Mouse (Mus musculus) midbrain, embryonic 14.5 days (tissue): ENCODE results near the gene Ankfy1. TPM values are rescaled to one million over a fixed set of nuclear protein-coding genes. Genes with fewer than 3 reads are reported as not detected.
A peak's percentile ranks its signal among the peaks of the same experiment; 100 is the strongest.
"Not testable (repeated sequence)": the region's sequence is repeated elsewhere in the genome, so short reads cannot be mapped to it uniquely, and the experiment has no call there.

Experiments used
- ATAC-seq: fragments of 200-750 bp; cut with Nextera tagmentation; 2 replicates; pipeline ENCODE4 v1.8.0; 2017; ENCODE audit warnings: moderate number of reproducible peaks, moderate library complexity; ENCODE audit not compliant: low FRiP score, low TSS enrichment
- DNase-seq: peaks from one replicate; pipeline ENCODE4 v3.0.0-alpha.2; 2015
- H3K27ac ChIP-seq: fragments of 300-500 bp; sonication (generic); replicated peaks from 2 replicates; pipeline ENCODE4 v1.5.1; 2014; ENCODE audit warnings: mild to moderate bottlenecking, low read depth, low read length, moderate library complexity
- H3K27me3 ChIP-seq: fragments of 300-500 bp; sonication (generic); 2 replicates; pipeline ENCODE4 v1.6.1; 2014; ENCODE audit warnings: low read length, control low read depth, mixed read lengths; ENCODE audit not compliant: control insufficient read depth, insufficient read depth
- H3K36me3 ChIP-seq: fragments of 300-500 bp; sonication (generic); 2 replicates; pipeline ENCODE4 v1.6.1; 2014; ENCODE audit warnings: low read length, control low read depth; ENCODE audit not compliant: control insufficient read depth, insufficient read depth
- H3K4me1 ChIP-seq: fragments of 300-500 bp; sonication (generic); 2 replicates; pipeline ENCODE4 v1.6.1; 2014; ENCODE audit warnings: mild to moderate bottlenecking, antibody characterized with exemption, low read length, control low read depth; ENCODE audit not compliant: control insufficient read depth, insufficient read depth
- H3K4me2 ChIP-seq: fragments of 300-500 bp; sonication (generic); 2 replicates; pipeline ENCODE4 v1.6.1; 2014; ENCODE audit warnings: mild to moderate bottlenecking, low read length, moderate library complexity
- H3K4me3 ChIP-seq: fragments of 300-500 bp; sonication (generic); replicated peaks from 2 replicates; pipeline ENCODE4 v1.5.1; 2014; ENCODE audit warnings: low read depth, low read length
- H3K9ac ChIP-seq: fragments of 300-500 bp; sonication (generic); replicated peaks from 2 replicates; pipeline ENCODE4 v1.6.1; 2014; ENCODE audit warnings: mild to moderate bottlenecking, low read length, moderate library complexity
- H3K9me3 ChIP-seq: fragments of 300-500 bp; sonication (generic); 2 replicates; pipeline ENCODE4 v1.6.1; 2016; ENCODE audit warnings: low read length, control low read depth, mixed read lengths; ENCODE audit not compliant: control insufficient read depth
- WGBS: fragments of 180-500 bp; shearing (Covaris S2); extraction: QIAGEN DNeasy Blood & Tissue Kit; methylation state at CpG from one replicate; pipeline ENCODE4 v1.1.7; 2014; 5-methylcytosine and 5-hydroxymethylcytosine counted together
- polyA plus RNA-seq: library from polyadenylated mRNA; unstranded; fragments of >200 nt; fragmentation: Nextera tagmentation; extraction: Ambion mirVana; gene quantifications from 2 replicates; pipeline ENCODE4 v1.2.1, GENCODE M21; 2014

Gene Ankfy1
- polyA plus RNA-seq, 1 experiment from 2014 or later, result 40.0 TPM

GRCm38 (mm10) chr11:72695025-72695424, 5.2 kb downstream of the Ankfy1 start:
- H3K9me3 ChIP-seq, result no peaks in the 10 kb centered on the region
- DNase-seq (no peak), ATAC-seq (no peak)
- H3K36me3 ChIP-seq, result no peaks in the 10 kb centered on the region
- no peak overlapping the region for H3K4me2 ChIP-seq
- 91% methylated on average over 3 of the region's 3 CpGs for WGBS
- no peak overlapping the region for H3K9ac ChIP-seq
- H3K27ac ChIP-seq, result no peak overlapping the region
- no peaks in the 10 kb centered on the region for H3K27me3 ChIP-seq
- H3K4me3 ChIP-seq, result no peak overlapping the region
- peaks cover 12% of the 10 kb centered on the region for H3K4me1 ChIP-seq

DNA sequence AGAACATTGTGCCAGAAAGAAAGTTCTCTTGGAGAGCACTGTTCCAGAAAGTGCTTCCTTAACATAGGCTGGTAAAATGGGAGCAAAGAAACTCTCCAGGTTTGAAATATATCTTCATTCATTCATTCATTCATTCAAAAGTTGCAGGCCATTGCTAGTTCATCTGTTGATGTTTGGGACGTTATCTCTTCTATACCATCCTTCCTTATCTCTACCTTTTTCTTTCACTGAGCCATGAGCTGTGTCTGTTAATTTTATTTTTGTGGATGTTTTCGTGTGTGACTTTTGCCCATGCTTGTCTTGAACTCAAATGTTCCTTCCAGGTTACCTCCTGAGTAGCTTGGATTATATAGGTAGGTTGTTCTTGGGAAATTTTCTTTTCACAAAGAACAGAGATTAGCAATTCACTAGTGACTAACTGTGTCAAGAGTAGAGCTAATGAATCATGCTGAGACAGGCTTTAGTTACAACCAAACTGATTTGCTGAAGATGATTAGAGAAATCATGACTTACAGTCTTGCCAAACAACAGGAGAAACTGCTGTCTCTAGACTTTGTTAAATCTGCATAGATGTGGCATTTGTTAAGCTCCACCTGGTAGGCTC, 6.7 kb downstream of the Ankfy1 start:
- ATAC-seq (no peak), DNase-seq (no peak)
- H3K4me1 ChIP-seq, result peaks cover 2% of the 10 kb centered on the region
- H3K9me3 ChIP-seq, result no peaks in the 10 kb centered on the region
- 91% methylated on average over 2 of the region's 2 CpGs for WGBS
- H3K27me3 ChIP-seq, result no peaks in the 10 kb centered on the region
- H3K4me2 ChIP-seq, result no peak overlapping the region
- H3K9ac ChIP-seq, result no peak overlapping the region
- H3K4me3 ChIP-seq, result no peak overlapping the region
- no peaks in the 10 kb centered on the region; the same call in 1 of the 2 replicates for H3K36me3 ChIP-seq
- H3K27ac ChIP-seq, result no peak overlapping the region

- H3K27me3 ChIP-seq, result no peaks in the 10 kb centered on the region
- ATAC-seq (no peak), DNase-seq (no peak)
- H3K27ac ChIP-seq, result no peak overlapping the region
- H3K9ac ChIP-seq, result no peak overlapping the region
- H3K4me1 ChIP-seq, result no peaks in the 10 kb centered on the region
- H3K4me2 ChIP-seq, result no peak overlapping the region
- H3K9me3 ChIP-seq, result no peaks in the 10 kb centered on the region
- H3K36me3 ChIP-seq, result no peaks in the 10 kb centered on the region; the same call in 1 of the 2 replicates
- no peak overlapping the region for H3K4me3 ChIP-seq
These were observed 7.5 kb downstream of the Ankfy1 start for GRCm38 (mm10) chr11:72697323-72697722.

- H3K9me3 ChIP-seq, H3K27me3 ChIP-seq, H3K36me3 ChIP-seq, H3K4me1 ChIP-seq, H3K27ac ChIP-seq, H3K9ac ChIP-seq, ATAC-seq, H3K4me2 ChIP-seq, H3K4me3 ChIP-seq, DNase-seq: not testable (repeated sequence)
- WGBS, result 96% methylated on average over 2 of the region's 2 CpGs
These were observed 15.3 kb downstream of the Ankfy1 start for GRCm38 (mm10) chr11:72705111-72705510.

GRCm38 (mm10) chr11:72712721-72713120, 22.9 kb downstream of the Ankfy1 start:
- Histone ChIP-seq H3K4me2 (no peak overlapping the region), H3K9me3 (no peaks in the 10 kb centered on the region), H3K27me3 (no peaks in the 10 kb centered on the region), H3K4me1 (no peaks in the 10 kb centered on the region), H3K9ac (no peak overlapping the region), H3K4me3 (no peak overlapping the region), H3K36me3 (peaks cover 37% of the 10 kb centered on the region), H3K27ac (no peak overlapping the region)
- ATAC-seq (no peak), DNase-seq (no peak)
- 95% methylated on average over 5 of the region's 5 CpGs for WGBS

- H3K36me3 ChIP-seq, result peaks cover 34% of the 10 kb centered on the region
- ATAC-seq (no peak), DNase-seq (no peak)
- no peak overlapping the region for H3K9ac ChIP-seq
- 91% methylated on average over 3 of the region's 3 CpGs for WGBS
- H3K4me2 ChIP-seq, result no peak overlapping the region
- H3K27ac ChIP-seq, result no peak overlapping the region
- no peaks in the 10 kb centered on the region for H3K27me3 ChIP-seq
- H3K4me3 ChIP-seq, result no peak overlapping the region
- no peaks in the 10 kb centered on the region for H3K9me3 ChIP-seq
- no peaks in the 10 kb centered on the region for H3K4me1 ChIP-seq
These were observed 28.4 kb downstream of the Ankfy1 start for GRCm38 (mm10) chr11:72718161-72718560.

- H3K9ac ChIP-seq, result no peak overlapping the region
- no peaks in the 10 kb centered on the region for H3K4me1 ChIP-seq
- DNase-seq (no peak), ATAC-seq (no peak)
- H3K4me3 ChIP-seq, result no peak overlapping the region
- 87% methylated on average over 2 of the region's 2 CpGs for WGBS
- no peaks in the 10 kb centered on the region for H3K9me3 ChIP-seq
- no peak overlapping the region for H3K4me2 ChIP-seq
- H3K27me3 ChIP-seq, result no peaks in the 10 kb centered on the region
- H3K27ac ChIP-seq, result no peak overlapping the region
- H3K36me3 ChIP-seq, result peaks cover 20% of the 10 kb centered on the region
These were observed 33.4 kb downstream of the Ankfy1 start for GRCm38 (mm10) chr11:72723165-72723564.

DNA sequence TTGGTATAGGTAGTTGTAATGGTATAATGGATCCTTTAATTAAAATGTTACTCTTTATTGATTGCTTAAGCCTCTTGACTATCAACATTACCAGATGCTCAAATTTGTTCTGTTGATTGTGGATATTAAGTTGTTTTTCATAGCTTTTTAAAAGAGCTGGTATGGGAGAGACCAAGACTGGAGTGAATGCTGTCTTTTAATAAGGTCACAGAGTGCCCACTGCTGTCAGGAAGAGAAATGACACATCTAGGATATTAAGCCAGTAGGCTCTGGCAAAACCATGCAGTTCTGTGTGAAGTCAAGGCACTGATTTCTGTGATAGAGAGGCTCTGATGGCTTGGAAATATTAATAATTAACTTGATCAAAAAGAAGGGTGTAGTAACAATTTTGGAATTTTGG, 34.1 kb downstream of the Ankfy1 start:
- Histone ChIP-seq H3K4me2 (no peak overlapping the region), H3K9ac (no peak overlapping the region), H3K27me3 (no peaks in the 10 kb centered on the region), H3K4me1 (no peaks in the 10 kb centered on the region), H3K9me3 (no peaks in the 10 kb centered on the region), H3K4me3 (no peak overlapping the region), H3K36me3 (peaks cover 24% of the 10 kb centered on the region), H3K27ac (no peak overlapping the region)
- ATAC-seq (no peak), DNase-seq (peak; percentile 68)

GRCm38 (mm10) chr11:72726023-72726422, 36.2 kb downstream of the Ankfy1 start:
- ATAC-seq (no peak), DNase-seq (peak; percentile 56)
- Histone ChIP-seq H3K9me3 (no peaks in the 10 kb centered on the region), H3K9ac (no peak overlapping the region), H3K4me2 (no peak overlapping the region), H3K4me3 (no peak overlapping the region), H3K4me1 (no peaks in the 10 kb centered on the region), H3K27ac (no peak overlapping the region), H3K36me3 (peaks cover 46% of the 10 kb centered on the region), H3K27me3 (no peaks in the 10 kb centered on the region)
